Mouse (Mus musculus) kidney, embryonic 16.5 days (tissue): ENCODE results near the gene Rab25. TPM values are rescaled to one million over a fixed set of nuclear protein-coding genes. Genes with fewer than 3 reads are reported as not detected.

ENCODE experiments used
- ATAC-seq: fragments of 200-750 bp; cut with Nextera tagmentation; 2 replicates; pipeline ENCODE4 v1.8.0; 2017; ENCODE audit warnings: moderate TSS enrichment; ENCODE audit not compliant: low FRiP score, low TSS enrichment
- H3K27ac ChIP-seq: fragments of 300-500 bp; sonication (generic); 2 replicates; pipeline ENCODE4 v1.5.1; 2014; ENCODE audit warnings: low read length
- H3K27me3 ChIP-seq: fragments of 300-500 bp; sonication (generic); 2 replicates; pipeline ENCODE4 v1.6.1; 2014; ENCODE audit warnings: low read length, control low read depth, mixed read lengths; ENCODE audit not compliant: insufficient read depth
- H3K36me3 ChIP-seq: fragments of 300-500 bp; sonication (generic); 2 replicates; pipeline ENCODE4 v1.6.1; 2014; ENCODE audit warnings: low read length, control low read depth, mixed read lengths; ENCODE audit not compliant: insufficient read depth
- H3K4me1 ChIP-seq: fragments of 300-500 bp; sonication (generic); 2 replicates; pipeline ENCODE4 v1.6.1; 2014; ENCODE audit warnings: low read length, control low read depth, mixed read lengths; ENCODE audit not compliant: insufficient read depth
- H3K4me2 ChIP-seq: fragments of 300-500 bp; sonication (generic); replicated peaks from 2 replicates; pipeline ENCODE4 v1.6.1; 2014; ENCODE audit warnings: low read depth, low read length
- H3K4me3 ChIP-seq: fragments of 300-500 bp; sonication (generic); 2 replicates; pipeline ENCODE4 v1.5.1; 2014; ENCODE audit warnings: mild to moderate bottlenecking, low read length
- H3K9ac ChIP-seq: fragments of 300-500 bp; sonication (generic); replicated peaks from 2 replicates; pipeline ENCODE4 v1.6.1; 2014; ENCODE audit warnings: low read length
- H3K9me3 ChIP-seq: fragments of 300-500 bp; sonication (generic); 2 replicates; pipeline ENCODE4 v1.6.1; 2016; ENCODE audit warnings: low read length, control low read depth
- WGBS: fragments of 180-500 bp; shearing (Covaris S2); extraction: QIAGEN DNeasy Blood & Tissue Kit; methylation state at CpG from one replicate; pipeline ENCODE4 v1.1.7; 2014; 5-methylcytosine and 5-hydroxymethylcytosine counted together
- polyA plus RNA-seq: library from polyadenylated mRNA; unstranded; fragments of >200 nt; fragmentation: Nextera tagmentation; extraction: Ambion mirVana; gene quantifications from 2 replicates; pipeline ENCODE4 v1.2.1, GENCODE M21; 2015

Rab25 gene
- polyA plus RNA-seq, 1 experiment from 2014 or later: 17.3 TPM

DNA sequence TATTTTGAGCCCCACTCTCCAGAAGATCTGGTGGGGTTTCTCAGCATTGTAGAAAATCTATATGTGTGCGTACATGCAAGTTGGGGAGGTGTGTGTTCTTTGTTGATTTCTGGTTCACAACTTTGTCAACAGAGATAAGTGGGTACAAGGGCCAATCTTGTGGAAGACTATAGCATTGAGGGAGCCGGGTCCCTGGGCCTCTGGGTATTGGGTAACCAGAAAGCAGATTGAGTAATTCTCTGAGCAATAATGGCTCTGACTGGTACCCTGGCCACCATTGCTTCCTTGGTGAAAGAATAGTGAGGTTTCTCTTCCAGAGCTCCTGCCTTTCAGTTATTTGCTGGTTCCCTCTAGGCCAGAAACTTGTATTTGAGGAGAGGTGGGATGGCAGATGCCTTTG, 21.0 kb upstream of the Rab25 start:
- Histone ChIP-seq H3K4me1 (no peaks in the 10 kb centered on the region), H3K9me3 (no peaks in the 10 kb centered on the region), H3K27ac (no peak overlapping the region), H3K36me3 (peaks cover 61% of the 10 kb centered on the region), H3K9ac (no peak overlapping the region), H3K4me3 (no peak overlapping the region), H3K4me2 (no peak overlapping the region), H3K27me3 (no peaks in the 10 kb centered on the region)
- no peak for ATAC-seq
- 96% methylated on average over 2 of the region's 2 CpGs for WGBS

DNA sequence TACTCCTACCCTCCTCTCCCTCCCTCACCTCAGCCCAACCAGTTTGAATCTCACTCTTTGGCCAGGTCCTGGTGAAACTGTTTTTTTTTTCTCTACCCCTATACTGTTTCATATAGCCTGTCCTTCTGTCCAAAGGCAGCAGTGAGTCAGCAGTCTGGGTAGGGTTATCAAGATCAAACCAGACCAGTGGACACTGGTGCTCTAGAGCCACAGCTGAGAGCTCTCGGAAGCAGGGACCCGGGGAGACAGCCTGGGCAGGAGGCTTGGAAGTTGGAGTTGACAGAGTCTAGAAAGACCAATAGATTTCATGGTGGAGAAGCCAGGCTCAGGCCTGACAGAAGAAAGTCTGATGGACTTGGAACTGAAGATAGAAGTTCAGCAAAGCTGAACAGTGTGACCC, 20.5 kb upstream of the Rab25 start:
- H3K4me1 ChIP-seq: peaks cover 4% of the 10 kb centered on the region; the same call in 1 of the 2 replicates
- WGBS: 95% methylated on average over 2 of the region's 2 CpGs
- H3K27me3 ChIP-seq: no peaks in the 10 kb centered on the region
- no peak overlapping the region for H3K27ac ChIP-seq
- H3K9me3 ChIP-seq: no peaks in the 10 kb centered on the region
- no peak overlapping the region for H3K4me2 ChIP-seq
- no peak for ATAC-seq
- H3K4me3 ChIP-seq: no peak overlapping the region
- peaks cover 64% of the 10 kb centered on the region for H3K36me3 ChIP-seq
- no peak overlapping the region for H3K9ac ChIP-seq

DNA sequence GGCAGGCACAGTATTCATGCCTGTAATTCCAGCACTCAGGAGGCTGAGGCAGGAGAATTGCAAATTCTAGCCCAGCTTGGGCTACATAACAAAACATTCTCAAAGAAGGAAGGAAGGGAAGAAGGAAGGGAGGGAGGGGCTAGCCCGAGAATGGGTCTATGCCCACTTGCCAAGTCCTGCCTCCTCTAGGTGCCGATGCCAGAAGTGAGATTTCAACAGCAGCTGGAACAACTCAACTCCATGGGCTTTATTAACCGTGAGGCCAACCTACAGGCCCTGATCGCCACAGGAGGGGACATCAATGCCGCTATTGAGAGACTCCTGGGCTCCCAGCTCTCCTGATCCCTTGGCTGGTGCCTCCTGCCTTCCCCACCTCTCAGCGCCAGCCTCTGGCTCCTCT, 19.8 kb upstream of the Rab25 start:
- Histone ChIP-seq H3K27ac (no peak overlapping the region), H3K27me3 (no peaks in the 10 kb centered on the region), H3K4me1 (peaks cover 11% of the 10 kb centered on the region), H3K9ac (no peak overlapping the region), H3K9me3 (no peaks in the 10 kb centered on the region), H3K4me2 (no peak overlapping the region), H3K4me3 (no peak overlapping the region), H3K36me3 (peaks cover 70% of the 10 kb centered on the region)
- WGBS: 78% methylated on average over 6 of the region's 6 CpGs
- ATAC-seq: no peak

DNA sequence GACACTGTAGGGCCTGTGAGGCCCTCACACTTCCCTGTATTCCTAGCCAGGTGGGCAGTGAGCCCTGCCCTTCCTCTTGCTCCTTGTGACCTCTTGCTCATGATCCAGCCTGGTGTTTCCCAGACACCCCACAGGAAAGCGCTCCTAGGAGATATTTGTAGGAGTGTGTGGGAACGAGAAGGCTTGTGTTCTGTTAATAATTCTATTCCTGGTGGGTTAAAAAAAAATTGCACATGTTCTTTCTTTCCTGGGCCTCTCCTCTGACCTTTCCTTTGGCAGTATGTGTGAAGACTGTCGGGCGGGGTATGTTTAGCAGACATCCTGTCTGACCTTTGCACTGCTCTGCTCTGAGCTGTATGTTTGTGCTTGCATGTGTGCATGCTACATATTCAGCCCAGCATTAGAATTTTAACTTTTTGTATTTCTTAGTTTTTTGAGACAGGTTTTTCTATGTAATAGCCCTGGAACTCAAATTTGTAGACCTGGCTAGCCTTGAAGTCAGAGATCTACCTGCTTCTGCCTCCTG, 18.5 kb upstream of the Rab25 start:
- no peak overlapping the region for H3K4me3 ChIP-seq
- no peak overlapping the region for H3K27ac ChIP-seq
- 73% methylated on average over 4 of the region's 4 CpGs for whole genome bisulfite sequencing
- no peak for ATAC-seq
- no peak overlapping the region for H3K9ac ChIP-seq
- no peaks in the 10 kb centered on the region for H3K9me3 ChIP-seq
- H3K4me2 ChIP-seq: no peak overlapping the region
- H3K4me1 ChIP-seq: peaks cover 22% of the 10 kb centered on the region
- H3K36me3 ChIP-seq: peaks cover 71% of the 10 kb centered on the region
- H3K27me3 ChIP-seq: no peaks in the 10 kb centered on the region

DNA sequence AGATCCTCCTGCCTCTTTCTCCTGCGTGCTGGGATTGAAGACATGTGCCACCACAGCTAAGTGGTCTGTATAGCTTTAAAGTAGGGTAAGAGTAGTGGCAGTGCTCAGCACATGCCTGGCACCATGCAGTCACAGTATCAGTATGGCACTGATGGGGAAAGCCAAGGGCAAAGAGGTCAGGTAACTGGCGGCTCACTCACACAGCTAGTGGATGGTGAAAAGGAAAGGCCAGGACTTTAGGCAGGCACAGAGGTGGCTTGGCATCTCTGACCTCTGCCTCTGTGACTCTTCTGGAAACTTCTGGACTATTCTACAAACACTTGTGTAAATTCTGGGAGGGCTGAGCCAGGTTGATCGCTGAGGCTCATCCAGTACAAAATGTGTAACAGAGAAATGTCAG, 18.0 kb upstream of the Rab25 start:
- Histone ChIP-seq H3K4me3 (no peak overlapping the region), H3K4me1 (peaks cover 25% of the 10 kb centered on the region), H3K9ac (no peak overlapping the region), H3K36me3 (peaks cover 75% of the 10 kb centered on the region), H3K27ac (no peak overlapping the region), H3K4me2 (no peak overlapping the region), H3K9me3 (no peaks in the 10 kb centered on the region), H3K27me3 (no peaks in the 10 kb centered on the region)
- WGBS: 85% methylated on average over 3 of the region's 3 CpGs
- no peak for ATAC-seq

DNA sequence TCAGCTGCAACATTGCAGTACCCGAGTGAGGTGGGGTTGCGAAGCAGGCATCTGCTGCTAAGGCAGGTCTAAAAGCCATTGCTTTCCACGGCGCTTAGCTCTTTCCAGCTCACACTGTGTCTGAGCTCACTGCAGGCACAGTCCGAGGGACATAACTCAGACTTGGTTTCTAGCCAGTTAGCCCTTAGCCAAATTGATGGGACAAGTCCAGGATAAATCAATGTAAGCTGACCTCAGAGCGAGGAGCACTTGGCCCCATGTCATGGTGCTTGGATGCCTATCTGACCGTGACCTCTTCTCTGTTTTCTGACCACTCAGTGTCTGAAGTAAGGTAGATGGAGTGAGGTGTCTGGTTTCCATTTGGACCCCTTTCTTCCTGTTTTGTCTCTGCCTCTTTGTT, 15.9 kb upstream of the Rab25 start:
- no peak overlapping the region for H3K4me3 ChIP-seq
- peak; percentile 74 for ATAC-seq
- H3K4me2 ChIP-seq: no peak overlapping the region
- H3K9ac ChIP-seq: no peak overlapping the region
- H3K9me3 ChIP-seq: no peaks in the 10 kb centered on the region
- H3K4me1 ChIP-seq: peaks cover 25% of the 10 kb centered on the region
- no peaks in the 10 kb centered on the region for H3K27me3 ChIP-seq
- H3K36me3 ChIP-seq: peaks cover 81% of the 10 kb centered on the region
- WGBS: 37% methylated on average over 7 of the region's 7 CpGs
- peak overlapping the region; percentile 63 for H3K27ac ChIP-seq

DNA sequence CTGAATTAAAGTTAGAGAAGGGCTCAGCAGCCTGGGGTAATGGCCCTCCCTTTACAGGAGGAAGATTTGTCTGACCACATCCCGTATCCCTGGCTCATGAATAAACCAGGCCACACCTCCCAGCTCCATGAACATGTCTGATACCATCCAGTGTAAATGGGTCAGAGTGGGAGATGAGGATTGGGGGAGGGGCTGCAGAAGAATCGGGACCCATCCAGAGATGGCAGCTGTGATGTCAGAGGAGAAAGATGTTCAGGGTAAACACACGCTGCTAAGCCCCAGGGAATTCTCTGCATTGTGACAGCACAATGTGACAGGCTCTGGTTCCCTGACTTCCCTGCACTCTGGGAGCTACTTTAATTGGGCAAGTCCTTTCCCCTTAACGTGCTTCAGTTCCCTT, 15.3 kb upstream of the Rab25 start:
- Histone ChIP-seq H3K4me3 (no peak overlapping the region), H3K9me3 (no peaks in the 10 kb centered on the region), H3K9ac (no peak overlapping the region), H3K27me3 (no peaks in the 10 kb centered on the region), H3K36me3 (peaks cover 80% of the 10 kb centered on the region), H3K4me1 (peaks cover 25% of the 10 kb centered on the region), H3K4me2 (no peak overlapping the region), H3K27ac (peak overlapping the region; percentile 49)
- 36% methylated on average over 4 of the region's 4 CpGs for WGBS
- ATAC-seq: peak; percentile 20; the same call in 1 of the 2 replicates

DNA sequence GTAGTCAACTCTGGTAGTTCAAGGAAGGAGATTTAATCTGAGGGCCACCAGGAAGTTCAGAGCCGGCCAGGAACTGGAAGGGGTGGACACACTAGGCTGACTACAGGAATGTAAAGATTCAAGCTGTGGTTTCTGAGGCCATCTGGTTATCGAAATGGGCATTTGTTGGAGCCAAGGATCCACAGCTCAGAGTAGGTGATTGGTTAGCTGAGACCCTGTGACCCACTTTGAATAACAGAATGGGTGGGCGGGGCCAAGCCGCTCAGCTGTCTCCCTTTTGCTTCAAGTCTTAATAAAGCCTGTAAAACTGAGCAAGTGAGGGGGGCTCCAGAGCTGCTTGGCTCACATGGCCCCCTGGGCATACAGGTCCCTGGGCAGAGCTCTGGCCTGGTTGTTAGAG, 13.9 kb upstream of the Rab25 start:
- Histone ChIP-seq H3K9me3 (no peaks in the 10 kb centered on the region), H3K4me1 (peaks cover 25% of the 10 kb centered on the region), H3K9ac (peak overlapping the region; percentile 1; the same call in 1 of the 2 replicates), H3K27me3 (no peaks in the 10 kb centered on the region), H3K36me3 (peaks cover 77% of the 10 kb centered on the region), H3K27ac (peak overlapping the region; percentile 52; the same call in 1 of the 2 replicates), H3K4me3 (no peak overlapping the region), H3K4me2 (no peak overlapping the region)
- 43% methylated on average over 4 of the region's 4 CpGs for WGBS
- peak; percentile 52 for ATAC-seq

DNA sequence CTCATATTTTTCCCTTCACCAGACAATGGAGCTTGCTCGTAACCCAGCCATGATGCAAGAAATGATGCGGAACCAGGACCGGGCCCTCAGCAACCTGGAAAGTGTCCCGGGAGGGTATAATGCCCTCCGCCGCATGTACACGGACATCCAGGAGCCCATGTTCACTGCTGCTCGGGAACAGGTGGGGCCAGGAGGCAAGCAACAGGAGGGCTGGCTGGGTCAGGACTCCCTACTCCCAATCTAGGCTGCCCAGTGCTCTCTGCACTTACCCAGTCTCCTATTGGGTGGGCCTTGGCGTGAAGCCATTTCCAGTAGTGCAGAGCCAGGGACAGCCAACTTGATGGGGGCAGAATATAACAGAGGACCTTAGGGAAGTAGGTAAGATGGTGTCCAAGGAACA, 11.5 kb upstream of the Rab25 start:
- H3K4me3 ChIP-seq: no peak overlapping the region
- peaks cover 71% of the 10 kb centered on the region for H3K36me3 ChIP-seq
- ATAC-seq: no peak
- H3K4me1 ChIP-seq: peaks cover 35% of the 10 kb centered on the region
- no peaks in the 10 kb centered on the region for H3K27me3 ChIP-seq
- no peaks in the 10 kb centered on the region for H3K9me3 ChIP-seq
- H3K9ac ChIP-seq: no peak overlapping the region
- WGBS: 83% methylated on average over 9 of the region's 9 CpGs
- no peak overlapping the region for H3K4me2 ChIP-seq
- H3K27ac ChIP-seq: no peak overlapping the region

DNA sequence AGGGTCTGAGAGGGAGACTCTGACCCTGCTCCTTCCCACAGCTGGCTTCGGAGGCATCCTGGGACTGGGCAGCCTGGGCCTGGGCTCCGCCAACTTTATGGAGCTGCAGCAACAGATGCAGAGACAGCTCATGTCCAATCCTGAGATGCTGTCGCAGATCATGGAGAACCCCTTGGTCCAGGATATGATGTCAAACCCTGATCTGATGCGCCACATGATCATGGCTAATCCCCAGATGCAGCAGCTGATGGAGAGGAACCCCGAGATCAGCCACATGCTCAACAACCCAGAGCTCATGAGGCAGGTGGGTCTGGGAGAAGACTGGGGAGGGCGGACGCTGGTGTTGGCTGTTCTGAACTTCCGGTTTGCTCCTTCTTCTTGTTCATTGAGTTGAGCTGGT, 8.5 kb upstream of the Rab25 start:
- no peaks in the 10 kb centered on the region for H3K27me3 ChIP-seq
- H3K4me1 ChIP-seq: peaks cover 21% of the 10 kb centered on the region
- H3K4me2 ChIP-seq: no peak overlapping the region
- H3K27ac ChIP-seq: no peak overlapping the region
- H3K9ac ChIP-seq: no peak overlapping the region
- H3K36me3 ChIP-seq: peaks cover 56% of the 10 kb centered on the region
- H3K9me3 ChIP-seq: no peaks in the 10 kb centered on the region
- H3K4me3 ChIP-seq: no peak overlapping the region
- 87% methylated on average over 8 of the region's 8 CpGs for WGBS
- no peak for ATAC-seq
